17 mouse cellular contexts compared by ENCODE assay signal in genomic region chr16:23653028-23653427, GRCm38 (mm10).
"Had no signal": no experiment of that assay in that cellular context is flagged by ENCODE, and none has a peak within 500 bp of the region (broad histone marks: within the 10 kb centered on the region; RNA-seq: fewer than 3 reads in every experiment).

No protein-coding gene starts in this region.

- DNase-seq: kidney, adult 9 months; kidney, postnatal 14 days; kidney, postnatal 4 days; layer of hippocampus, postnatal 36 days; liver, embryonic 13.5 days; lung, adult 2 months; lung, postnatal 14 days; lung, postnatal 4 days; midbrain, embryonic 14.5 days; right cerebral cortex, adult 18-20 months; right cerebral cortex, postnatal 14 days; right cerebral cortex, postnatal 4 days; spleen, adult 18-20 months; thymus, postnatal 25 days had no signal

- H3K4me3 ChIP-seq: left cerebral cortex, adult 2 months; liver, embryonic 13.5 days; stomach, embryonic 15.5 days had no signal

- H3K36me3 ChIP-seq: liver, embryonic 13.5 days; stomach, embryonic 15.5 days had no signal

- H3K27me3 ChIP-seq: liver, embryonic 13.5 days; stomach, embryonic 15.5 days had no signal

- H3K9me3 ChIP-seq: liver, embryonic 13.5 days; stomach, embryonic 15.5 days had no signal

- H3K4me2 ChIP-seq: liver, embryonic 13.5 days; midbrain, embryonic 11.5 days; stomach, embryonic 15.5 days had no signal

- H3K9ac ChIP-seq: liver, embryonic 13.5 days; stomach, embryonic 15.5 days had no signal

- H3K4me1 ChIP-seq: liver, embryonic 13.5 days; stomach, embryonic 15.5 days had no signal

- H3K27ac ChIP-seq: left cerebral cortex, adult 2 months; liver, embryonic 13.5 days; stomach, embryonic 15.5 days had no signal
